Mouse (Mus musculus) testis, postnatal 14 days (tissue): ENCODE measurements around the gene Uhmk1.

Experiments used
- DNase-seq: peaks from one replicate; pipeline ENCODE4 v3.0.0; 2021; ENCODE audit warnings: low spot score

Gene Uhmk1

DNA sequence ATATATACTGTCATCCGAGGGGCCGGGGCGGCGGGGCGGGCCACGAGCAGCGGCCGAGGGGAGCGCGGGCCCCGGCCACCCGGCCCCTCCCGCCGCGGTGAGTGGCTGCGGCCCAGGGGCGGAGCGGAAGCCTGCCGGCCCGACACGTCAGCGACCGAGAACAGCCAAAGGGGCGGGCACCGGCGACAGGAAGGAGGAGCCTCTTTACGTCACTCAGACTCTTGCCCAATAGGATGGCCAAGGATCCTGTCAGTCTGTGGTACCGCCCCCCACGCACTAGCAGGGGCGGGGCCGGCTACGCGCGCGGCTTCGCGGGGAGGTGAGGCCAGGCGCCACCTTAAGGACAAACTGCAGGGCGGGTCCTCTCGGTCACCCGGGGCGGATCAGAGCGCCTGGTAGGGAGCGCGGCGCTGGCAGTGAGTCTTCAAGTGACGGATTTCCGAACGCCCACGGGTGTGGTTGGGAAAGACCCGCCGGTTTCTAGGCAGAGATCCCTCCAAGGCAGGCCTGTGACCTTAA lies 40.3 kb downstream of the Uhmk1 start, which contains the start of gene Uap1:
TSS of gene Uap1 (minus strand) at position 144 of the 519 bp plus-strand sequence.
- peak; percentile 97 for DNase-seq

DNA sequence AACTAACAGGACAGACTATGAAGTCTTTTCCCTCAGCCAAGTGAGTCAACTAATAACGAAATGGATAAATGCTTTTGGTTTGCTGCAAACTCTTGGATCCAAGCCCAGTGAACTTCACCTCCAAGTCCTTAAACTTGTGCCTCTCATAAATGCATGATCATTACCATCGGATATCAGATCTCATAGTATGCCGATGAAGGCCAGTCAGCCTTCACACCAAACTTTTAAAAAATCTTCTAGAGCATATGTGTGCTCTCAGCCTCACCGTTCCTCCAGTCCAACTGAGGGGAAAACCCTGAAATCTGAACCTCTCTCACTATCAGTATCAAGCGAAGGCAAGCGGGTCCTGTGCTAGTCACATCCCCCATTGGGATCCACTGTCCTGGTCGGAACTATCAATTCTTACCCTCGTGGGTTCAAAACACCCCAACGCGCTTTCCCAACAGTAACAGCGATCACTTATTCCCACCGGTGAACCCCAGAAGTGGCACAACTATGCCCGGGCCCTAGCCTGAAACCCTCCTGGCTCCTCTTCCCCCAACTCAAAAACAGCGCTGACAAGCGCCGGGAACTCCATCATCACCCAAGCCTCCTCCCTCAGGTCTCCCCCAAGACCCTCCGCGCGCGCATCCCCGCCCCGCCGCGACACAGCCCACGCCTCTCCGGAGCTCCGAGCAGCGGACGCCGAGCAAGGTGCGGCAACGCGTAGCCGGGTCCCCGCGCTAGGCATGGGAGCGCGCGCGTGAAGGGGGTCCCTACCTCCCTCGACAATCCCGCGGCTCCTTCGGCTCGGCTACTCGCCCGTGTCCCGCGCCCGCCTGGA lies 41.0 kb downstream of the Uhmk1 start:
- no peak for DNase-seq

DNA sequence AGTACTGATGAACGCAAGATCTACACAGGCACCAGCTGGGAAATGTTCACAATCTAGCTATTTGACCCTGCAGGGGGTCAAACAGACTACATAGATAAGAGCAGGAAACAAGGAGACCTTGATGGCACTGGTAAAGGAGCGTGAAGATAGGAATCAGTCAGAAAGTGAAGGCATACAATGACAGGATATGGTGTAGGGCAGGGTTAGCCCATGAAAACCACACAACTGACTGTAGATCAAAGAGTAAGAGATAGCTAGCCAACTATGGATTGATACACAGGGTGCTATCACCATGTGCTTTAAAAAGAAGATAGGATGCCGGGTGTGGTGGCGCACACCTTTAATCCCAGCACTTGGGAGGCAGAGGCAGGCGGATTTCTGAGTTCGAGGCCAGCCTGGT lies 47.4 kb downstream of the Uhmk1 start:
- no peak for DNase-seq

DNA sequence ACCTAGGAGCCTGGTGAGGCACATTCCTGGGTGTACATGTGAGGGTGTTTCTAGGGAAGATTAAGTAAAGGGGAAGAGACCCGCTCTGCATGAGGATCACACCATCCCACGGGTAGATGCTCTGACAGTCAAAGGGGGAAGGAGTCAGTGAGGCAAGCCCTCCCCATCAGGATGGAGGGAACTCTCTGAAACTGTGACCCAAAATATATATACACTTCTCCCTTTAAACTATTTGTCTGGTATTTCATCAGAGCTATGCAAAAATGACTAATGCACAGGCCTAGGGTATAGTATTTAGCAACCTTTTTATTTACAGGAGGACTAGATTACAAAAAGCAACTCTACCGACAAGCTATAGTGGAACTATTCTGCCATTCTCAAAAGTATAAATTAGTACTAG lies 50.3 kb downstream of the Uhmk1 start:
- no peak for DNase-seq

DNA sequence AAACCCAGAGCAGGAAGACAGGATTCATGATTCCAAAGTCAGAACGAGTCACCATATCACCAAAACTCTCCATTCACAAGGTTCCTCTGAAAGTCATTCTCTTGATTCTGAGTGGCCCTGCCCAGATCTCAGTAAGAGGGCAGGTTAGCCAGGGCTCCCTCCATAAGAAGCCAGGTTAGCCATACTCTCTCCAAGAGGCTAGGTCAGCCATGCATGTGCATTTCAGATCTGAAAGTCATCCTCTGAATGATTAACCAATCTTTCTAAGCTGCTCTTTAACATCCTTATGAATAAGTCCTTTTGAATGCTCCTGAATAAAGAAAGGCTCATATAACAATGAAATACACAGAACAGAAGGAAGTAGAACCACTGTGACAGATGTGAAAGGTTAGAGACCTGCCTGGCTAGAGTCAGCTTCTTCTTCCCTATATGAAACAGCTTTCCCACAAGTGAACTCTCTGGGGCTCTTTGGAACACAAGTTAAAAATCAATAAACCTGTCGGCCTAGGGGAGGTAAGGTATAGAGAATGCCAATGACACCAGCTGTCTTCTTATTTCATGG lies 51.1 kb downstream of the Uhmk1 start:
- DNase-seq: no peak

DNA sequence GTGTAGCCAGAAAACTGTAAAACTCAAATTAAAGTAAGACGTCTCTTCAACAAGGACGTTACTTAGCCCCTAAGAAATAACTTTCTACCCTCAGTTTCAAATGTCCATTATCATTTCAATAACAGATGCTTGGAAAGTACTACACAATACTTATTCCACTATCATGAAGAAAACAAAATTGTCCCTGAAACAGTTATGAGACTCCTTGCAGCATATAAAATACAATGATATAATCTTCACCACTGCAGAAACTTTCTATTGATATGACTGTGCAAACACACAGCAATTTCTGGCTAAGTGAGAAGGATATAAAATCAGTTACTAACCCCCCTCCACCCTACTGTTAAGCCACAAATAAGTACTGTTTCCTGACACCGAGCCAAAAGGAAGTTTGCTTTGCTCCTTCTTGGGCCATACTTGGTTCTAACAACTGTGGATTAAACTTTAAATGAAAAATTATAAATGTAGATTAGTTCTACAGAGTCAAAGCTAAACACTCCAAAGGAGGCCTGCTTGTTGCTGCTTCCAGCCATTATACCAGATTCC lies 51.7 kb downstream of the Uhmk1 start:
- no peak for DNase-seq

DNA sequence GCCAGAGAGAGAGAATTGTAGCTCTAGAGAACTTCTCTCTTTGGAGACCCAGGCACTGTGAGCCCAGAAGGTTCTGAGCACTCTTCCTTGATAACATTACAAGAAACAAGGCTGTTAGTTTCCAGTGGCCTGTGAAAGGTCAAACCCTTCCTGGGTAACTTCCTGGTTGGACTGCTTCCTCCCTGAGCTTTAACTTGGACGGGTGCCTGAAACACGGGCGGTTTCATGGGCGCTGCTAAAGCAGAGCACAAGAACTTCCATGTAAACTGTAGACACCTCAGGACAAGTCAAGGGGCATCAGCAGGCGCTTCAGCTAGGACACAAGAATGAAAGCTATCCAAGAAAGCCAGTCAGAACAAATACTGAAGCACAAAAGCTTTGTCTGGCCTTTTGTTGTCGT lies 53.3 kb downstream of the Uhmk1 start:
- DNase-seq: no peak

DNA sequence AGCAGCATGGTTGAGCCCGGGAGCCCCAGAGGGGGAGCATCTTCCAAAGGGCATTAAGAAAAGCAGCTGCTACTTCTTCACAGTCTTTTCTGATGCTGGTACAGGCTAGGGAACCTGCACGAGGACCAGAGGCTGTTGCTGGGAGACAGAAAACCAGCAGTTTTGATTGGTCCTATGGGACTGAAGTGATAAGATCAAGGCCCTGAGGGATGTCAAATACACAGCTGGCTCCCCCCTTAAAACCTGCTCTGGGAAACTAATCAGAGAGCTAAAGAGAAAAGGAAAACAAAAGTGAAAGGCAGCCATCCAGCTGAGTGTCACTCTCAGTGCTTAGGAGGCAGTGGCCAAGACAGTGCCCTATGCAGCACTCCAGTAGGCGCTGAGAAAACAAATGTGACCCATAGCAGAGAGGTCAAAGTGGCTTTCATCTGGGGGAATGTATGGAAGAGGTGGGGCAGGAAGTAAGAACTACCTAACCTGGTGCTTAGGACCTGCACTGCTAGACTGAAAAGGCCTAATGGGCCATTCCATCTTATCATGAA lies 54.7 kb downstream of the Uhmk1 start:
- DNase-seq: no peak

DNA sequence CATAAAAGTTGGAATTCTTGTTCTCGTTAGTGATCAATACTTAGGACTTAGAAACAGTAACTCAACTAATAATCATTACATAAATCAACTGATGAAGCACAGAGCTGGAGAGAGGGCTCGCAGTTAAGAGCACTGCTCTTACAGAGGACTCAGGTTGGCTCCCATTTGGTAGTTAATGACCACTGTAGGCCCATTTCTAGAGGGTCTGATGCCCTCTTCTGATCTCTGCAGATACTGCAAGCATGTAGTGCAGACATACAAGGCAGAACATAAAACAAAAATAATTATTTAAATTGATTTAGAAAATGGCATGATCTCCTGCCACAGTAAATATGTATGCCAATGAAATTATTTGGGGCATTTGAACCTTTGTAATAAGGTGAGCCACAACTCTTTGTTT lies 55.5 kb downstream of the Uhmk1 start:
- DNase-seq: no peak

DNA sequence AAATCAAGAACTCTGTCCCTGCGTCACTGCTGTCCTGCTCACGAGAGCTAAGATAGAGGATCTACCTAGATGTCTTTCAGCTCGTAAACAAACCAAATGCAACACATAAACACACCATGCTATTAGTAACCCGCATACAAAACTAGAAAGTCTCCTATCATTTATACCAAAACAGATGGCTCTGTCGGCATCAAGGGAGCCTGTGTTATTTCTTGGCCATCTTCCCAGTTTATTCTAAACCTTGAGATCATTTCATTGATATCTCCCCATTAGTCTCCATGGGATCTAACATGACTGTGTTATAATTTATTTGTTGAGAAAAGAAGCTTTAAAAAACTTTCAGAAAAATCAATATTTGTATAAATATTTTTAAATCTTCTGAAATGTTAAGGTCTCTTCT lies 59.4 kb downstream of the Uhmk1 start:
- no peak for DNase-seq

DNA sequence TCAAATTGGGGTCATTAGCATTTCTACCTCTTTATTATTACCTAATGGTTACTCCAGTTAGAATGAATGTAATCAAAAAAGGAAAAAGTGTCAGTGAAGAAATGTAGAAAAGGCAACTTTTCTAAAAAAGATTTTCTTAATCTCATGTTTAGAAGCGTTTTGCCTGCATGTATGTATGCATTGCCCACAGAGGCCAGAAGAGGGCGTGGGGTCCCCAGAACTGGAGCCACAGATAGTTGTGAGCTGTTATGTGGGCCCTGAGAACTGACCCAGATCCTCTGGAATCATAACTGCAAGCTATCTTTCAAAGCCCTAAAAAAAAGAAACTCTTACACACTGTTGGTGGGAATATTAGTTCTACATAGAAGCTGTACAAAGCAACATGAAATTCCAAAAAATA lies 59.9 kb downstream of the Uhmk1 start:
- no peak for DNase-seq

DNA sequence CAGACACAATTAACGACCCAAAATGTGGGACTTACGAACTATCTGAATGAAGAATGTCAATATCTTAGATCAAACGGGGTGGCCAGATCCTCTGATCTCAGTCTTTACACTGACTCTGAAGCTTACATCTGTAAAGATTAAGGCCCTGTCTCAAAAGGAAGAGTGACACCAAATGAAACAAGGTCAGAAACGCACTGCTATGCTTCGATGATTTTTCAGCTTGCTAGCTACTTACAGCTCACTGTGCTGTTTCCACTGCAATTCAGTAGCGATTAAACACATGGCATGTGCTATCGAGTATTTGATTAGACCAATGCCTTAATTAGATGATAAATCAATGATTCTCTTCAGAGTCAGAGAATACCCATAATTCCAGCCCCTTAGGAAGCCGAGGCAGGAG lies 61.2 kb downstream of the Uhmk1 start:
- DNase-seq: no peak

DNA sequence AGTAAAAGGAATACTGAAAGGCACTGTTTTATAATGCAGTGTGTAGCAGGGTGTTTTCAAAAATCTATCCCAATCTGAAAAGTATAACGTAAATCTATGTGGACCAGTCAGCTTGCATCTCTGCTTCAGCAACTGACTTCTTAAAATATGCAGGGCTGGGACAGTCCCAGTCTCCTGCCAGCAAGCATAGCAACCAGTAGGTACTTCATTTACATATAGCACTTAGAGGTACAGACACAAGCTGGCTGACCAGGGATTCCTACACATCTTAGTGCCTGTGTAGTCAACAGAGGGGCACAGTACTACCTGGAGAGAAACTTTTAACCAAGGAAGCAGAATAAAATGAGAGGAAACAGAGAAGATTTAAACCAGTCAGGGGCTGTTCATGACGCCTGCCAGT lies 62.6 kb downstream of the Uhmk1 start:
- DNase-seq: no peak

DNA sequence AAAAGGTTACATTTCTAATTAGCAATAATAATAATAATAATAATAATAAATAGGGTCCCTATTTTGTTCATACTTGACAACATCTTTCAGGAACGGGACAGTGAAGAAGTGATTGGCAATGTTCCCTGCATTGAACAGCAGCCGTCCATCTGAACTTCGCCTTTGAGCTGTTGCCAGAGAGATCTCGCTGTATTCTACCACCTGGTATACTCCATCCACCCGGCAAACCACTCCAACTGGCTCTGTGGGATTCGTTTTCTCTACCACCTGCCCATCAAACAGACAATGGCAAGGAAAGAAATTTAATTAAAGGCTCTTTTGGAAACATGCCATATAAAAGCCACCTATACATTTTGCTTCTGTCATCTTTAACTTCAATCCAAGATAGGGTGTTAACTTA lies 64.3 kb downstream of the Uhmk1 start:
- no peak for DNase-seq

DNA sequence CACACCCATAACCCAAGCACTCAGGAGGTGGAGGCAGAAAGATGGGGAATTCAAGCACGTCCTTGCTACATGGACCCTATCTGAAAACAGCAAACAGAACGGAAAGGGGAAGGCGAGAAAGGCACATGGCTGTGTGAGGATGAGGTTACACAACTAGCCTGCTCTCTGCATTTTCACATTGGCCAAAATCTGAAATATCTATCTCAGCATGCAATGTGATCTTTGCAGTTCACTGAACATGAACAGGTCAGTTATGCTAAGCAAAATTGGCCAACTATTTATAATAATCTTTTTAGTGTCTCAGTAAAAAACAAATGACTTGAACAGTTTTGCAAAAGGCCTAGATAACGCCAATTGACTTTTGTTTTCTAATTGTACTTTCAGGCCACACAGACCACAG lies 65.4 kb downstream of the Uhmk1 start:
- no peak for DNase-seq

DNA sequence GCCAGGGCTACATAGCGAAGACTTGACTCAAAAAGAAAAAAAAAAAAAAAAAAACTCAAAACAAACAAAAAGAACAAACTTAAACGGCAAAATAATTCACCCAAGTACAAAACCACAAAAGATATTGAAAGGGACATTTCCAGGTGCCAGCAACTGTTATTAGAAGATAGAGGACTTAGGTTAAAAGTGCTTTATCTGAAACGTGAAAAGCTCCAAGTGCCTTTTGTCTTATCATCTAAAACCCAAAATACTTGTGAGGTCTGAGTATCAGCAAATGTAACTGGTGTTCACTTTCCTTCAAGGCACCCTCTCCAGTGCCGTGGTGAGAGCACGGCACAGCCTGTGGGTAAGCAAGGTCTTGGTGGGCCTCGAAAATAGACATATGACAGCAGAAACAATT lies 66.7 kb downstream of the Uhmk1 start:
- DNase-seq: no peak

DNA sequence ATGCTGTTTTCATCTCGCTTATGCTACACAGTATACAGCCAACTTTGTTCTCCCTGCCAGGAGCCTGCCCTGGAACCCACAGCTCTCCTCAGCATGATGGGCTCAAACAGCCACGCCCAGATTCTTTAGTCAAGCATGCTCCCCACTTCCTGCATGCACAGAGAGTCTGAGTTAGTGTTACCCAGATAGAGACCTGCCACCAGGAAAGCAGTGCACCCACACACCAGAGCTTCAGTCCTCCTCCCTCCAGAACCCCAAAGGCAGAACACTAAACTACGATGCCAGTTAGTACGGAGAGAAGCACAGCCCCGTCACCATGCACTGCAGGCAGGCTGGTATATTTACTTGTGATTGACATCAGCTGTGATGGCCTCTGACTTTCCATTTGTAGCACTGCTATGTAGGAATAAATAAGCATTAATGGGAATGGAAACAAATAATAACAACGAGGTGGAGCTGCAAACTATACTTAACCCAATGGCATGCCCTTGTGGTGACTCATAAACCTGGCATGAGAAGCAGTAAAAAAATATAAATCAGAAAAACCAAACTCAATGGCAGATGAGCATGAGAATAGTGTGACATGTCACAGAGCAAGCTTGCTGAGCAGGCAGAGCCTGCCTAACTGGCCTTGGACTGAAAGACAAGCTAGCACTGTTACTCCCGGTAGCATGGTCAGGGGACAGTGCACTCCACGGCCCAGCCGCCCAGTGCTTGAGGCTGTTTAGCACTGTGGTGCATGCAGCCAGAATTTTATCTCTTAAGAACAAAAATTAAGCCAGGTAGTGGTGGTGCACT lies 67.3 kb downstream of the Uhmk1 start:
- no peak for DNase-seq

DNA sequence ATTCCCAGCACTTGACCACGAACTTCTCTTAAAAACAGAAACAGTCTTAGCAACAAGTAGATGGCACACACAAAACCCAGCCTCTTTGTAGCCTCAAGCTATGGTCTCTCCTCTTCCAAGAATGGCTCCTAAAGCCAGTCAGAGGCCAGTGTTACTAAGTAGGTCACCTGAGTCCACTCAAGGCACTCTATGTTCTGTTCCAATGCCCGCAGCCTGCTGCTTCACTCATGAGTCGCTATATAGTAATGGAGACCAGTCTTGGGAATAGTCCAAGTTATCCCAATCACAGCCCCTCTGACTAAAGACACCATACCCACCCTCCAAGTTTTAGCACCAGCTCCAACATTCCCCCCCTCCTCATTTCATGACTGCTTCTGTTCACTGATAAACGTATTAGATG lies 69.6 kb downstream of the Uhmk1 start:
- DNase-seq: no peak
